ENCODE assay signal across 29 mouse cellular contexts in genomic region chr2:174774177-174775111, GRCm38 (mm10). TPM values are rescaled to one million over a fixed set of nuclear protein-coding genes. Genes with fewer than 3 reads are reported as not detected.
DNase-seq lines count a peak whose midpoint lies in the region; ATAC-seq and TF ChIP-seq lines count a peak whose summit lies in the region.
"Had no signal": no experiment of that assay in that cellular context is flagged by ENCODE, and none has a peak within 500 bp of the region (broad histone marks: within the 10 kb centered on the region; RNA-seq: fewer than 3 reads in every experiment).

No protein-coding gene starts in this region.

- H3K4me3 ChIP-seq in forebrain, postnatal 0 days (ENCODE audit: low read depth, low read length), result no peak overlapping the region
- H3K4me3 ChIP-seq in forebrain, embryonic 15.5 days, result no peak overlapping the region
- H3K4me3 ChIP-seq in limb, embryonic 10.5 days, result no peak overlapping the region
- H3K4me3 ChIP-seq: embryonic facial prominence, embryonic 13.5 days; erythroblast, embryonic 14.5 days; forebrain, embryonic 13.5 days; heart, embryonic 15.5 days; limb, embryonic 15.5 days; midbrain, embryonic 15.5 days; myocyte; neural tube, embryonic 13.5 days; stomach, embryonic 15.5 days had no signal

- H3K36me3 ChIP-seq in forebrain, postnatal 0 days (ENCODE audit: insufficient read depth), result no peaks in the 10 kb centered on the region
- no peaks in the 10 kb centered on the region for H3K36me3 ChIP-seq in forebrain, embryonic 15.5 days
- peaks cover 13% of the 10 kb centered on the region; the same call in 1 of the 2 replicates for H3K36me3 ChIP-seq in limb, embryonic 10.5 days
- H3K36me3 ChIP-seq: embryonic facial prominence, embryonic 13.5 days; heart, embryonic 15.5 days; limb, embryonic 15.5 days; midbrain, embryonic 15.5 days; neural tube, embryonic 13.5 days; stomach, embryonic 15.5 days had no signal

- ATAC-seq in forebrain, postnatal 0 days, result peak; percentile 45; the same call in 1 of the 2 replicates
- no peak for ATAC-seq in forebrain, embryonic 15.5 days (replicated peaks)
- ATAC-seq in granulocyte monocyte progenitor cell, adult 5-6 weeks (replicated peaks; ENCODE audit: poor library complexity, severe bottlenecking), result peak; percentile 86
- peak; percentile 81 for ATAC-seq in megakaryocyte, adult 5-6 weeks (ENCODE audit: poor library complexity, severe bottlenecking)
- ATAC-seq: CD4-positive, CD25-positive, alpha-beta regulatory T cell, adult 4 months; forebrain, embryonic 13.5 days; lung, postnatal 0 days; midbrain, embryonic 15.5 days had no signal

- no peak for TF ChIP-seq CTCF in forebrain, postnatal 0 days (IDR thresholded peaks at IDR 0.05; ENCODE audit: low read depth)

- no peak overlapping the region for H3K9ac ChIP-seq in forebrain, postnatal 0 days
- no peak overlapping the region for H3K9ac ChIP-seq in forebrain, embryonic 15.5 days (replicated peaks)
- H3K9ac ChIP-seq: embryonic facial prominence, embryonic 13.5 days; forebrain, embryonic 13.5 days; heart, embryonic 15.5 days; hindbrain, embryonic 14.5 days; limb, embryonic 15.5 days; midbrain, embryonic 15.5 days; neural tube, embryonic 13.5 days; stomach, embryonic 15.5 days had no signal

- no peaks in the 10 kb centered on the region for H3K4me1 ChIP-seq in forebrain, postnatal 0 days (ENCODE audit: insufficient read depth)
- H3K4me1 ChIP-seq in forebrain, embryonic 15.5 days, result no peaks in the 10 kb centered on the region
- H3K4me1 ChIP-seq in limb, embryonic 10.5 days, result peaks cover 33% of the 10 kb centered on the region
- H3K4me1 ChIP-seq: forebrain, embryonic 13.5 days; midbrain, embryonic 15.5 days; neural tube, embryonic 13.5 days; stomach, embryonic 15.5 days had no signal

- no peaks in the 10 kb centered on the region for H3K27me3 ChIP-seq in forebrain, postnatal 0 days (ENCODE audit: insufficient read depth, low read length)
- no peaks in the 10 kb centered on the region for H3K27me3 ChIP-seq in forebrain, embryonic 15.5 days
- no peaks in the 10 kb centered on the region for H3K27me3 ChIP-seq in limb, embryonic 10.5 days (ENCODE audit: low read depth, poor library complexity, severe bottlenecking)
- H3K27me3 ChIP-seq: embryonic facial prominence, embryonic 13.5 days; forebrain, embryonic 13.5 days; heart, embryonic 15.5 days; limb, embryonic 15.5 days; midbrain, embryonic 15.5 days; neural tube, embryonic 13.5 days; stomach, embryonic 15.5 days had no signal

- peak; percentile 17 for DNase-seq in forebrain, postnatal 0 days
- peak; percentile 67 for DNase-seq in 416B (ENCODE audit: low read depth)
- DNase-seq in heart, adult 11 months, result no peak
- no peak for DNase-seq in limb, embryonic 10.5 days (ENCODE audit: low spot score)
- DNase-seq in right cerebral cortex, postnatal 36 days (ENCODE audit: low spot score in 2 of 2), result no peak
- DNase-seq: adrenal gland, postnatal 36 days; cerebellum, adult 18-20 months; cerebellum, postnatal 14 days; gastrocnemius, postnatal 10 days; heart, postnatal 36 days; kidney, postnatal 25 days; retina, postnatal 1 day; right cerebral cortex, postnatal 25 days; thymus, postnatal 36 days had no signal

- H3K9me3 ChIP-seq in forebrain, postnatal 0 days (ENCODE audit: low read length), result no peaks in the 10 kb centered on the region
- no peaks in the 10 kb centered on the region for H3K9me3 ChIP-seq in forebrain, embryonic 15.5 days
- H3K9me3 ChIP-seq in limb, embryonic 10.5 days (replicated peaks), result no peaks in the 10 kb centered on the region
- H3K9me3 ChIP-seq: embryonic facial prominence, embryonic 13.5 days; forebrain, embryonic 13.5 days; heart, embryonic 15.5 days; limb, embryonic 15.5 days; midbrain, embryonic 15.5 days; neural tube, embryonic 13.5 days; stomach, embryonic 15.5 days had no signal

- 37% methylated on average over 10 of the region's 10 CpGs for WGBS in forebrain, postnatal 0 days
- 52% methylated on average over 10 of the region's 10 CpGs for WGBS in forebrain, embryonic 15.5 days
- 88% methylated on average over 10 of the region's 10 CpGs for WGBS in limb, embryonic 10.5 days

- no peak overlapping the region for H3K4me2 ChIP-seq in forebrain, postnatal 0 days (ENCODE audit: low read depth)
- H3K4me2 ChIP-seq in forebrain, embryonic 15.5 days (replicated peaks), result no peak overlapping the region
- H3K4me2 ChIP-seq: embryonic facial prominence, embryonic 13.5 days; forebrain, embryonic 13.5 days; heart, embryonic 15.5 days; hindbrain, embryonic 14.5 days; limb, embryonic 15.5 days; midbrain, embryonic 15.5 days; neural tube, embryonic 13.5 days; stomach, embryonic 15.5 days had no signal

- no peak overlapping the region for H3K27ac ChIP-seq in forebrain, postnatal 0 days (ENCODE audit: low read depth, low read length)
- H3K27ac ChIP-seq in forebrain, embryonic 15.5 days (replicated peaks), result no peak overlapping the region
- H3K27ac ChIP-seq in limb, embryonic 10.5 days, result no peak overlapping the region
- H3K27ac ChIP-seq: embryonic facial prominence, embryonic 13.5 days; forebrain, embryonic 13.5 days; heart, embryonic 15.5 days; hindbrain, embryonic 14.5 days; limb, embryonic 15.5 days; midbrain, embryonic 15.5 days; neural tube, embryonic 13.5 days; stomach, embryonic 15.5 days had no signal

RNA-seq across cellular contexts. Expression of gene Edn3, which starts 14.0 kb away (rescaled TPM):
- 4.4 and 4.5 TPM in 2 replicates for total RNA-seq in forebrain, postnatal 0 days (2014; rRNA removed)
- 5.6 and 7.0 TPM in 2 replicates for polyA plus RNA-seq in forebrain, postnatal 0 days (2015; fragmentation: Nextera tagmentation; extraction: Ambion mirVana)
- 3.6 and 4.1 TPM in 2 replicates for polyA plus RNA-seq in forebrain, embryonic 15.5 days (2015; fragmentation: Nextera tagmentation; extraction: Ambion mirVana)
- total RNA-seq in granulocyte monocyte progenitor cell, adult 5-6 weeks (2014; fragmentation: Nextera tagmentation), result not detected in 2 replicates
- total RNA-seq in granulocyte monocyte progenitor cell, adult 5-6 weeks (2017), result not detected in 2 replicates
- not detected in 2 replicates for total RNA-seq in megakaryocyte, adult 5-6 weeks (2015)
- total RNA-seq in megakaryocyte, adult 5-6 weeks (2017), result not detected in 2 replicates
- polyA plus RNA-seq in limb, embryonic 10.5 days (2016; fragmentation: Nextera tagmentation; extraction: Ambion mirVana), result 8.4 and 19.2 TPM in 2 replicates
- polyA plus RNA-seq: CD4-positive, CD25-positive, alpha-beta regulatory T cell, adult 4 months; erythroblast, embryonic 14.5 days; myocyte had no signal

Comparison
In these comparisons a context has a peak if more than half of its experiments do, and no peak if none do; other contexts are left out.
1. DNase-seq: peak in forebrain, postnatal 0 days (single experiment) and 416B (single experiment); none in heart, adult 11 months (single experiment), limb, embryonic 10.5 days (single experiment) and right cerebral cortex, postnatal 36 days (0 of 2).